Mouse (Mus musculus) ovary, adult 18-20 months (tissue): ENCODE results near the gene Rreb1.
A peak's percentile ranks its signal among the peaks of the same experiment; 100 is the strongest.

Experiments used
- DNase-seq: peaks from one replicate; pipeline ENCODE4 v3.0.0; 2022; ENCODE audit warnings: low spot score, mixed read lengths

Rreb1 gene

GRCm38 (mm10) chr13:37779251-37779667, 1.1 kb downstream of the Rreb1 start:
- DNase-seq = no peak

DNA sequence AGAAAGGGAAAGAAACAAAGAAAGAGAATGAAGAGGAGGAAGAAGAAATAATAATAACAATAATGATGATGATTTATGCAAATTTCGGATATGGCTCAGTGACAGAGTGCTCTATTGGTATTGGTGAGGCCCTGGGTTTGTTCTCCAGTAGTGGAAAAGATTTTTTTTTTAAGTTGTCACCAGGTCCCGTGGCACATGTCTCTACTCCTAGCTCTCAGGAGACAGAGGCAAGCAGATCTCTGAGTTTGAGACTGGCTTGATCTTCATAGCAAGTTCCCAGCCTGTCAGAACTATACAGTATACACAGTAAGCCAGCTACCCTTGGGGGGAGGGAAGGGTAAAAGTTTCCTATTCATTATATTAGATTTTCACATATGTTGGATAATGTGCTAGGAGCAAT, 3.4 kb downstream of the Rreb1 start:
- no peak for DNase-seq

DNA sequence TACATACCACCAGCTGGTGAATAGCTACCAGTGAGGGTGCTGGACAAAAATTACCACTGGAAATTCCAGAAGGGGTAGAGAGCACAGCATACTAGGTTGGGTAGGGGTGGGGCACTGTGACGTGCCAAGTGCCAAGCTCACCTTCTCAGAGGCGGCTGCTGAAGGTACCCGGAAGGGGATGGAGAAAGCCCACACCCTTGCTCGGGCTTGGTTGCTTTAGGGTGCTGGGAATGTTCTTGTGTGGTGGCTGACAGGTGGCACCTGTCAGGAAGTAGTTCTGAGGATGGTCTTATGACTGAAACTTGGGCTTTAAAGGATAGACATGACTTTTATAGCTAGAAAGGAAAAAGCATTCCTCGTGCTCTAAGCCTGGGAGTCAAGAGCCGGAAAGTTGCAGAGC, 3.9 kb downstream of the Rreb1 start:
- DNase-seq = no peak

GRCm38 (mm10) chr13:37783676-37784075, 5.5 kb downstream of the Rreb1 start:
- DNase-seq = no peak

DNA sequence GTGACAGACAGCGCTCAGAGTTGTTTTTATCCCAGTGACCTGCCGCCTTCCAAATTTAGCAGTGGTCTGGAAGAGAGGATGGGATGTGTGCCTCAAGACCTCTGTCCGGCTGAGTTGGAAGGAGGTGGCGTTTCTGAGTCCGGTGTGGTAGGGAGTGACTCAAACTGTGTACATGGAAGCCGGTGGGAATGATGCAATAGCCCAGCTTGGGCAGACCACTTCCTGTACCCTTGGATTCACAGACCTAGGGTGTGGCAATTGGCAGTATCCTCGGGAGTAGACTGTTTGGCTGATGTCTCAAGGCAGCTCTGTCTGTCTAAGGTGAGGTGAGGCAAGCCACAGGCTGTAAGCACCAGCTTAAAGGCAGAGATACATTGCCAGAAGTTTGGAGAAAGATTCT, 6.0 kb downstream of the Rreb1 start:
- DNase-seq = no peak

GRCm38 (mm10) chr13:37792739-37793336, 14.6 kb downstream of the Rreb1 start:
- no peak for DNase-seq

DNA sequence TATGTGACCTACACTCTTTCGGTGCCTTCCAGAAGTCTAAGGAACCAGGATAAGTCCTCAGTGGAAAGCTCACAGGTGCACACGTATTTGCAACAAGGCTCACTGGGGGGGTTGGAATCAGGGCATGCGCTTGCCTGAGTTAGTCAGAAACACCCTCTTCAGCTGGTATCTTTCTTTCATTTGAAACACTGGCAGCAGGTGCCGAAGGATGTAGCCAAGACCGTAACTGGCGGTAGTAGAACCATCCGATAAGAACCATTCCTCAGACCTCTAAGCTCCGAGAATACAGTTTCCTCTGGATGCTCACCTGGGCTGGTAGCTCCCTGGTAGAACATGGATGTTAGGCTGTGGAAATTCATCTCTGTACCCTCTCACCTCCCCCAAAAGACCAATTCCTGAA, 20.6 kb downstream of the Rreb1 start:
- no peak for DNase-seq

DNA sequence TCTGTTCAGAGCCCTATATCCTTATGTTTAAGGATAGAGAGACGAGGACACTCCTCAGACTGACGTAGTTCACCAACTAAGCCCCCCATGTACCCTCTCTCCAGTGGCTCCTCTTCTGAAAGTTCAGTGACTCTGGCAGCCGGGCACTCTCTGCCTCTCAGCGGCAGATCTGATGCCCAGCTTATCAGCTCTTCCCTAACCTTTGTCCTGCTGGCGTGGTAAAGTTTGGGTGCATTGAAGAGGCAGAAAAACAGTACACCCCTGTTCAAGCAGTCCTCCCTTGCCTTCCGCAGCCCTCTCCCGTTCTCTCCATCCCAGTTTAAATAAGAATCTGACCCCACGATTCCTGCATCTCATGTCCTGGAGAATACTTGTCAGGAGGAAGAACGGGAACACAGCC, 21.2 kb downstream of the Rreb1 start:
- no peak for DNase-seq

DNA sequence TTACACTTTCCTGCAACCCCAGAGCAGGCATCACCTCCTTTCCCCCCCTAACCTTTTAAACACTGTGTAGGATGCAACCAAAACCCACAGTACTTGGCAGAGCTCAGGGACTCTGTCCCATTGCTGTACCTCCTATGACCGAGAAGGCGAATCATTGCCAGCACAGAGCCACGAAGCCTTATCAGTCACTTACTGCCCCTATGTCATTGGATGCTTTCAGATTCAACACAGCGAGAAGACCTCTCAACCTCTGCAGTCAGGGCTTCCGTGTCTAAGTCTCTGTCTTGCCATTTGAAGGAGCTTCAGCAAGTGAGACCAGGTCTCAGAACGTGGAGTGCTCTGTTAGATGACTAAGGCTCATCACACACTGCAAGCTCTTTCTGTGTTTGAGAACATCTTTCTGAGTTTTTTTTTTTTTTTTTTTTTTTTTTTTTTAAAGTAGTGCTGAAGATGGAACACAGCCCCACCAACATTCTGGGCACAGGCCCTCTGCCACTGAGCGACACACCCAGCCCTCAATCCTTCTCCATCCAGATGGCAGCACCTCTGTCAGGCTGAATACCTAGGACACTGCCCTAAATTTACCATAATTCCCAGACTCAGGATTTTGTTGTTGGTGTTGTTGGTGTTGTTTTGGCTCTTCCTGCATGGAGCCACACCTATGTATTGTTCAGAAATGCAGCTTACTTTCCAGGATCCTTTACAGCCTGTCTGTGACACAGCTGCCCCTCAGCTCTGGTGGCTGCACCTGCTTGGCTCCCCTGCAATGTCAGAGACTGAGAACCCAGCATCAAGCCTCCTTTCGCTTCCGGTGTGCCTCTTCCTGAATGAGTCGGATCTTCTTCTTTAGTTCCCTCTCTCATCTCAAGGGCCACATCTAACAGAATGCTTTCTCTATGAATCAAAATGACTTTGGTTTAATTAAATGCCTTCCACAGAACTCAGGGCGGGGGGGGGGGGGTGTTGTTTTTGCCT, 23.2 kb downstream of the Rreb1 start:
- no peak for DNase-seq

- no peak for DNase-seq
Measured at GRCm38 (mm10) chr13:37802246-37803003, 24.2 kb downstream of the Rreb1 start.

- DNase-seq = no peak
Measured at GRCm38 (mm10) chr13:37803244-37803643, 25.0 kb downstream of the Rreb1 start.

- DNase-seq = no peak
Measured at GRCm38 (mm10) chr13:37804023-37804422, 25.8 kb downstream of the Rreb1 start.

DNA sequence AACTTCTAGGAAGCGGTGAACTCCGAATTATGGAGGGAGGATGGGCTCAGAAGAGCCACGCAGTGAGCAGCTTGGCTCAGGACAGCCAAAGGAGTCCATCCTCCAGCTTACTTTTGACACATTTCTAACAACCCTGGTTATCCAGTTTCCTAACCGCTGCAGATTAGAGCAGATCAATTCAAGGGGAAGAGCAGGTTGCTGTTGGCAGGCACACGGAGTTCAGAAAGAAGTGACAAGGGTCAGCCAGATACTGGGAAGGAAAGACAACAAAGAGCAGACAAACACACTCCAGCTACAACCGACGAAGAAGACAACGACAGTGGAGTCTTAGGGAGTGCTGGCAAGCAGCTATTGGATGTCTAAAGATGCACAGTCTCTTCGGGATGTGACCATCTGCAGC, 36.8 kb downstream of the Rreb1 start:
- no peak for DNase-seq

- DNase-seq = no peak
Measured at GRCm38 (mm10) chr13:37816736-37817135, 38.5 kb downstream of the Rreb1 start.

DNA sequence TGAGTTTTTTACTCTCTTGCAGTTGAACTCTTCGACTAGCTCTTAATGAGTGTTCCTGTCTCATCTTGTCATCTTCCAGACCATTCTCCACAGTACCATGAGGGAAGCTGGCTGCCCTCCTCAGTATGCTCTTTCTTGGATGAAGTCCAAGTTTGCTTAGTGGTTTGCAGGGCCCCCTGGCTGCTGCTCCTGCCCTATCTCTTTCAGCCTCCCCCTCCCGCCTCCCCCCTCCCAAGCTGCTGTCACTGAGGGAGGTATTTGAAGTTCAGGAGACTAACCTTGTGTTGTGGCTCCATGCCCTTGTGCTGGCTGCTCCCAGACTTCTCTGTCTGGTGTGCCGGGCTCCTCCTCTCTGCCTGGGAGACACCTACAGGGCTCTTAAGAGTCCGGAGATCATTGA, 43.2 kb downstream of the Rreb1 start:
- DNase-seq = peak; percentile 33

GRCm38 (mm10) chr13:37824331-37824920, 46.2 kb downstream of the Rreb1 start:
- DNase-seq = no peak

DNA sequence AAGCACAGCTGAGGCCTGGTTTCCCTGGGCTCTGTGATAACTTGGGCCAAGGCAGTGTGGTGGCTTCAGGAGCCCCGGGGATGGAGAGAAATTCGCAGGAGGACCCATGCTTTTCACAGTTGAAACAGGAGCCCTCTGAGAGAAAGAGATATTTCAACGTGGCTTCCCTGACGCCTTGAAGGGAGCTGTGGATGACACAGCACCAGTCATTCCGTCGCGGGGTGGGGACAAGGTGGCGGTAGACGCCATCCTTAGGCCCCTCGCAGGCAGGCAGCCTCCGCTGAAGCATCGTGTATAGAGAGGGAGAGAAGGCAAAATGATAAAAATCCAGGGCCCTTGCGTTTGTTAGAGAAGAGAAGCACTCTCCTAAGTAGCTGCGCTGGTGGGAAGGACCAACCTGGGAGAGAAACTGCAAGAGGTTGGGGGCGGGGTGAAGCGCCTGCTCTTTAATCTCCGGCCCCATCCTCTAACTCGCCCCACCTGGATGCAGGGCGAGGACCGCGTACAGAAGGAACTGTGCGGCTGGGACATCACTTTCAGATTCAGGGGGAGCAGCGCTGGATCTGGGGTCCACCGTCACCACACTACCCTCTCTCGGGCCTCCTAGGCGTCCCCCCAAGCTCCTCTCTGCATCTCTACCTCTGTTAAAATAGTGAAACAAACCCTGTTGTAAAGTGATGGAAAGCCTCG, 46.9 kb downstream of the Rreb1 start:
- DNase-seq = no peak

DNA sequence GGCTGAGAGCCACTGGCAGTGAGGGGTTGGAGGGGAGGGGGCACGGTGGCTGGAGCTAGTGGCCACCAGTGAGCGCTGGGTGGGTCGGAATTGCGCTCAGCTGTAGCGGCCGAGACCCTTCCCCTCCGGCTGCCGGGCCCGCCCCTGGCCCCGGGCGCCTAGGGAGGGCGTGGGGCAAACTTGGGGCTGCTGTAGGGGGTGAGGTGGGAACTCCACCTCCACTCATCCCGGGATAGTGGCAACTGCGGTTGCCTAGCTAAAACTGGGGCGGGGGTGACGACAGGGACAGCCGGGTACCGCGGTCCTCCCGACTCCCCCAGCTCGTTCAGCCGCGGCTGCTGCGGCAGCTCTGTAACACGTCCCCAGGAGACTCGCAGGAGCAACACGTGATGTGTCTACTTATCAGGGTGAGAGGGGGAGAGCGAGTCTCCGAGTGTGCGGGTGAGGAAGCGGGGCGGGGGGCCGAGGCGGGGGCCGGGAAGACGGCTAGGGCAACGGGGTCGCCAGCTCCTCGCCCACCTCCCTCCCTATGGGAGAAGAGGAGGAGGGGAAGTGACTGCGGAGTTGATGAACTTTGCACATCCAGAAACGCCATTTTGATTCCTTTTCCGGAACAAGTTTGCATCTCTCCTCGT, 47.6 kb downstream of the Rreb1 start:
- DNase-seq = peak; percentile 69

GRCm38 (mm10) chr13:37826281-37826993, 48.2 kb downstream of the Rreb1 start:
- DNase-seq = peak; percentile 62

DNA sequence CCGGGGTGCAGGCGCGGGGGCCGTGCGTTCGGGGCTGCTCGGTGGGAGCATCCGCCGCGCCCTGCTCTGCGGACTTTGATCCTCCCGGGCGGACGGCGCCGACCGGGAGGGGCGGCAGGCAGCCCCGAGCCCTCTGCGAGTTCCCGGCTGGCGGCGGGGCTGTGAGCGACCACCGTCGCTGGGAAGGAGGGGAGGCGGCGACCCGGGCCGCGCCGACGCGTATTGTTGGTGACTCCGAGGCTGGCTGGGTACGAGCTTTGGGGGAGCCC, 48.7 kb downstream of the Rreb1 start:
- DNase-seq = no peak
